Mouse (Mus musculus): ENCODE results near the gene Nkx6-2. TPM values are rescaled to one million over a fixed set of nuclear protein-coding genes. Genes with fewer than 3 reads are reported as not detected.

The Nkx6-2 gene
- total RNA-seq, 2 experiments from 2014 or later, result not detected

- TF ChIP-seq CTCF (IDR thresholded peaks at IDR 0.05), result no peak
- Histone ChIP-seq H3K4me3 (no peak overlapping the region), H3K27ac (no peak overlapping the region)
- intact Hi-C loops (cut with DNase I), result loop anchor here (10.0 kb wide), 1 partner anchor 345 kb away; the partner anchor contains the start of genes Lrrc27 and Stk32c
- no peak for DNase-seq
These were observed 22.9 kb downstream of the Nkx6-2 start for GRCm38 (mm10) chr7:139559659-139560058.

DNA sequence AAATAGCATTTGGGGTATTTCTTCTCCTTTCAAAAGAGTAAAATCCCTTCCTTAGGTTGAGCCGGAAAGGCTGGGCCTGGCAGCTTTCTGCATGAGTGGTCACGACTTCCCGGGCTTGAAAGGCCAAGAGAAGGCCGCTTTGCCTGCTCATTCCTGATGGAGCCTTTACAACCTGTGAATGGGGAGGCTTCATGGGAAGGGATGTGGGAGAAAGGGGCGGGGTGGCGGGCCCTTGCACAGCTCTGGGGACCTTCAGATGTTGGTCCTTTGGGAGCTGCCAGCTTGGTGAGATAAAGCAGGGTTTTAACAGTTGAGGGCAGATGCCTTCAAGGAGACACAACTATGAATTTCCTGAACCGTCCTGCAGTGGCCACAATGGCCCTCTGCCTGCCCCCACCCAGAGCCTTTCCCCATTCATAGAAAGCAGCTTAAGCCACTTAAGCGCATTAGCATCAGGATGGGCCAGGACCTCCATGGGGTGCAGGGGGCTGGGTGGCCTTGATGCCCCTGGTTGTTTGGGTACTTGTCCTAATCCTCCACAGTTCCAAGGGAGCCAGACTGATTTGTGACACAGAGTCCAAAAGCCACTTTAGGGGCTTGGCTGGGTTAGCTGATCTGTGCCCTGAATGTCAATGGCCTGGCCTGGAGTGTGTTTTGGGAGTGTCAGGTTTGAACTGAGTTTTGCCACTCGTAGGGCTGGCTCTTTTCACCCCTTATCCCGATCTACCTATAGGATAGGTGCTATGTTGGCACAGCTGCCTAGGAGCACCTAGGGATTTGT, 25.7 kb downstream of the Nkx6-2 start:
- Histone ChIP-seq H3K4me3 (no peak overlapping the region), H3K27ac (no peak overlapping the region)
- no peak for TF ChIP-seq CTCF (IDR thresholded peaks at IDR 0.05)
- intact Hi-C loops (cut with DNase I), result no loop called here
- no peak for DNase-seq

- H3K4me3 ChIP-seq, result no peak overlapping the region
- TF ChIP-seq CTCF (IDR thresholded peaks at IDR 0.05), result no peak
- H3K27ac ChIP-seq, result no peak overlapping the region
- intact Hi-C loops (cut with DNase I), result no loop called here
- DNase-seq, result no peak
These were observed 26.3 kb downstream of the Nkx6-2 start for GRCm38 (mm10) chr7:139556331-139556730.

DNA sequence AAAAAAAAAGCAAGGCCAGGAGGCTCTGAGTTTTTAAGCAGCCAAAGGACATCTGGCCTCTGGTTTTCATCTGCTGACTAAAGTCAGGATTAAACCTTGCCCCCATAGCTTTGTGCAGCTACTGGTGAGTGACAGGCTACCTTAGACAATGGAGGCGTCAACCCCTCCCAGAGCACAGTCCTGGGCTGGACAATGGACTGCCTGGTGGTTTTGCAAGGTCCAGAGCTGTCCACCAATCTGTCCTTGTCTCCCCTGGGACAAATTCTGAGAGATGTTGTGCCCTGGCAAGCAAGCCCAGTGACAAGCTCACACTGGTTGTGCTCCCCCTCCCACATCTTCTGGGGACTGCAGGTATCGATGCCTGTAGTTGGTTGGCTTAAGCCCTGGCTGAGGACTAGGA, 31.1 kb downstream of the Nkx6-2 start:
- DNase-seq, result no peak
- intact Hi-C loops (cut with DNase I), result no loop called here
- H3K27ac ChIP-seq, result no peak overlapping the region
- H3K4me3 ChIP-seq, result no peak overlapping the region
- TF ChIP-seq CTCF (IDR thresholded peaks at IDR 0.05), result no peak

DNA sequence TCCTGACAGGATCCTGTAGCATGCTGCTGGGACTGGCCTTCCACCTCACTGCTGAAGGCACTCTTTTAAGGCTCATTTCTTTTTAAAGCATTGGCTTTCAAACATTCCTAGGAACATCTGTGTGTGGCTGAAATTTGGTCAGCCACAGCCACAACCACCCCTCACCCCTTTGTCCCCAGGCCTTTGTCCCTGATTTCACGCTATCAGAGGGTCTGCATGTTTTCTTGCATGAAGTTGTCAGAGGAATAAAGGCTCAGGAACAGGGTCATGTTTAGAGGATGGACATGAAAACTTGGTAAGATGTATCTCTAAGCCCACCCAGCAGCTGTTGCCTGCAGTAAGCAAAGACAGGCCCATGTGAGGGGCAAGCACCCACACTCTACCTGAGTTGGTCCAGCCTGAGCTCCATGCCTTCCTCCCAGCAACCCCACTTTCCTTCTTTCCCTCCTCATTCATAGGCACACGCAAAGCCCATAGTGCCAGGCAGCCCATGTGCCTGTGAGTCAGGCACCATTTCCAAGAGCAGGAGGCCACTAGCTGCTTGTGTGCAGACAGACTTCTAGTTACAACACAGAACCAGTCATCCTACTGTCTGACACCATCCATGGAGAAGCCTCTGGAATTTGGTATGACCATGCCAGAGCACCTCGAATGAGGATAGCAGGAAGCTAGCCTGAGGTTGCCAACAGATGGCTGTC, 32.4 kb downstream of the Nkx6-2 start:
- Histone ChIP-seq H3K4me3 (no peak overlapping the region), H3K27ac (no peak overlapping the region)
- TF ChIP-seq CTCF (IDR thresholded peaks at IDR 0.05), result no peak
- intact Hi-C loops (cut with DNase I), result no loop called here
- no peak for DNase-seq

GRCm38 (mm10) chr7:139547325-139547724, 35.3 kb downstream of the Nkx6-2 start:
- Histone ChIP-seq H3K4me3 (no peak overlapping the region), H3K27ac (no peak overlapping the region)
- no peak for TF ChIP-seq CTCF (IDR thresholded peaks at IDR 0.05)
- intact Hi-C loops (cut with DNase I), result no loop called here
- DNase-seq, result no peak

- intact Hi-C loops (cut with DNase I), result no loop called here
- no peak overlapping the region for H3K4me3 ChIP-seq
- DNase-seq, result no peak
- no peak overlapping the region for H3K27ac ChIP-seq
- TF ChIP-seq CTCF (IDR thresholded peaks at IDR 0.05), result no peak
These were observed 37.6 kb downstream of the Nkx6-2 start for GRCm38 (mm10) chr7:139544706-139545625.

DNA sequence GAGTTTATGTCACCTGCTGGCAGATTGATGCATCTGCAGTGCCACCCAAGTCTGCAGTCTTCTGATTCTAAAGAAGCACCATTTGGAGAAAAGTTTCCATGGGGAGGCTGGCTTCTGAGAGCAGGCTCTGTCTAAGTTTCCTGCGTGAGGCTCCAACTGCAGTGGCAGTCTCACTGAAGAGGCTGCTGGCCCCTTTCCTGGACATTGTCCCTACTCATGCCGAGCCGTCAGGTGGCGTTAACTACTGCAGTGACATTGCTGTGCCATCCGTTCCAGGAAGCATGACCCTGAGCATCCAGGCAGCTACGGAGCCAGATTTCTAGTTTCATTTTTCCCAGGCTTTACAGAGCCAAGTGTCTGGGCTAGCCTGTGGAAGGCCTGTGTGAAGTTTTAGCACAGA, 41.2 kb downstream of the Nkx6-2 start:
- no peak overlapping the region for H3K27ac ChIP-seq
- intact Hi-C loops (cut with DNase I), result no loop called here
- TF ChIP-seq CTCF (IDR thresholded peaks at IDR 0.05), result no peak
- no peak overlapping the region for H3K4me3 ChIP-seq
- no peak for DNase-seq

GRCm38 (mm10) chr7:139540601-139541000, 42.0 kb downstream of the Nkx6-2 start:
- intact Hi-C loops (cut with DNase I), result no loop called here
- no peak overlapping the region for H3K4me3 ChIP-seq
- TF ChIP-seq CTCF (IDR thresholded peaks at IDR 0.05), result no peak
- H3K27ac ChIP-seq, result no peak overlapping the region
- DNase-seq, result no peak

DNA sequence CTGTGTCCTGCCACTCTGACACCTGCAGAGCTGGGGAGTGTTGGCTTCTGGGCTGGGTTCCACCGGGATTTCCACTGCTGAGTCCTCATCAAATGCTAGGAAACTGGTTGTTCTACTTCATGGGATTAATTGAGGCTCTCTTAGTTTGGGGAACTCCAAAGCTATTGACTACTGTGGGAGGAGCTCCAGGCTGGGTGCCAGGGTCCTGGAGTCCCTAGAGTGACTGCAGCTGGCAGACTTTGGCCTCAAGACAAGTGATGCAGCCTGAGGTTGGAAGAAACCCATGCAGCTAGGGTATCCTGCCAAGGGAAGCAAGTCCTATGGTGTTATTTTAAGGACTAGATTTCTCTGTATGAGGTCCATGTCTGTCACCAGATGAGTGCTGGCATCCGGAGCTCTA, 44.1 kb downstream of the Nkx6-2 start:
- TF ChIP-seq CTCF (IDR thresholded peaks at IDR 0.05), result no peak
- intact Hi-C loops (cut with DNase I), result no loop called here
- H3K27ac ChIP-seq, result no peak overlapping the region; the same call in 1 of the 2 replicates
- DNase-seq, result peak; percentile 71
- no peak overlapping the region for H3K4me3 ChIP-seq

DNA sequence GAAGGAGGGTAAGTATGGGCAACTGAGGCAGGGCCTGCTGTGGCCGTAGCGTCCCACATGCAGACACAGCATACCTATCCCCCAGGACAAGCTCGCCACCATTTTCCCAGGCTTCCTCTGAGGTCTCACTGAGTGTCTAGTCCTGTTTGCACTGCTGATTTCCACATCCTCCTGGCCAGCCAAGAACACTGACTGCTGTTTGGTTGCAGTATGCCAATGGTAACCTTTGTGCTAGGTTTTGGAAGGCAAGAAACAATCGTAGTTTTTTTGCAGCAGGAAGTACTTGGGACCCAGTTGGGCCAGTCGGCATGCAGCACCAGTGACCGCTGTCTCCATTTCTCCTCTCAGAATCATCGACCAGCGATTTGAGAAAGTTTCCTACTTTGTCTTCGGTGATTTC, 44.8 kb downstream of the Nkx6-2 start:
- no peak overlapping the region for H3K4me3 ChIP-seq
- TF ChIP-seq CTCF (IDR thresholded peaks at IDR 0.05), result no peak
- no peak overlapping the region for H3K27ac ChIP-seq
- intact Hi-C loops (cut with DNase I), result no loop called here
- no peak for DNase-seq

DNA sequence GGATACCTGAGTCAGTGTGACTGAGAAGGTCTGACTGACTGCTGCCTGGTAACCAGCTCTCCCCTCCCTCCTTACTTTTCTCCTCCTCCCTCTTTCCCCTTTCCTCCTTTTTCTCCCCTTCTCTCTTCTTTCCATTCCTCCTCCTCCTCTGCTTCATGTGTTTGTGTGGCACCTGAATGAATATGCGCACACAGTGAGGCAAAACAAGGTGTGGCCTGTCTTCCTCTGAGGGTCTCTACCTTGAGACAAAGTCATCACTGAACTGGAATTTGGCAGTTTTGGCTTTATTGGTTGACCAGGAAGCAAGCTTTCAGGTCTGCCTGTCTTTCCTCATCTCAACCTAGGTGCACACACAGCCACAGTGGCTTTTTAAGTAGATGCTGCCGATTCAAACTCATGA, 45.8 kb downstream of the Nkx6-2 start:
- H3K4me3 ChIP-seq, result no peak overlapping the region
- TF ChIP-seq CTCF (IDR thresholded peaks at IDR 0.05), result no peak
- intact Hi-C loops (cut with DNase I), result no loop called here
- DNase-seq, result no peak
- no peak overlapping the region for H3K27ac ChIP-seq

DNA sequence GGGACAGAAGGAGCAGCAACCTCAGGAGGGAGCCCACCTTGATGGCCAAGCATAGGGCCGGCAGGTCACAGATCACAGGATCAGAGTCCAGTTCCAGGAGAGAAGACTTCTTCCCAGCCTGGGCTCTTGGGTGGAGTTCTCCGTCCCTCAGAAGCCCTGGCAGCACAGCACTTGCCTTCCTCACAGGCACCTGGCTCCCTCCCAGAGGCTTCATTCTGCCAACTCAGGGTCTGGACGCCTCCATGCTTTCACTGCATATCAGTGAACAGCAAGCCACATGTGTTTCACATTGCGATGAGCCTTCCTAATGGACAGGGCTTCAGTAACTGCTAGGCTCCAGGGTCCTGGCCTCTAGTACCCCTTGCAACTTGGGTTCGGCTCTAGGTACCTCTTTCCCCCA, 46.3 kb downstream of the Nkx6-2 start:
- intact Hi-C loops (cut with DNase I), result no loop called here
- Histone ChIP-seq H3K4me3 (no peak overlapping the region), H3K27ac (no peak overlapping the region)
- TF ChIP-seq CTCF (IDR thresholded peaks at IDR 0.05), result no peak
- peak; percentile 82 for DNase-seq

Measured in gastrocnemius, adult 2 months (tissue).